Mouse (Mus musculus): ENCODE measurements around the gene Gm42791.

Gm42791 gene

GRCm38 (mm10) chr5:148951360-148951759, 43.6 kb downstream of the Gm42791 start:
- DNase-seq, result no peak

GRCm38 (mm10) chr5:148950064-148950463, 44.9 kb downstream of the Gm42791 start:
- DNase-seq, result no peak

GRCm38 (mm10) chr5:148948577-148948976, 46.4 kb downstream of the Gm42791 start:
- no peak for DNase-seq

- DNase-seq, result peak; percentile 42
Observed at GRCm38 (mm10) chr5:148947412-148947811, 47.5 kb downstream of the Gm42791 start.

- DNase-seq, result peak; percentile 62
Observed at GRCm38 (mm10) chr5:148946787-148947186, 48.2 kb downstream of the Gm42791 start.

- no peak for DNase-seq
Observed at GRCm38 (mm10) chr5:148945735-148946134, 49.2 kb downstream of the Gm42791 start.

GRCm38 (mm10) chr5:148944024-148944423, 50.9 kb downstream of the Gm42791 start:
- DNase-seq, result no peak

GRCm38 (mm10) chr5:148943444-148943843, 51.5 kb downstream of the Gm42791 start:
- no peak for DNase-seq

- no peak for DNase-seq
Observed at GRCm38 (mm10) chr5:148942957-148943356, 52.0 kb downstream of the Gm42791 start.

GRCm38 (mm10) chr5:148942305-148942704, 52.6 kb downstream of the Gm42791 start:
- peak; percentile 55 for DNase-seq

GRCm38 (mm10) chr5:148941867-148942266, 53.1 kb downstream of the Gm42791 start:
- no peak for DNase-seq

- DNase-seq, result no peak
Observed at GRCm38 (mm10) chr5:148939948-148940382, 55.0 kb downstream of the Gm42791 start.

GRCm38 (mm10) chr5:148936516-148936951, 58.4 kb downstream of the Gm42791 start:
- no peak for DNase-seq

- DNase-seq, result no peak
Observed at GRCm38 (mm10) chr5:148935871-148936270, 59.1 kb downstream of the Gm42791 start.

GRCm38 (mm10) chr5:148935071-148935821, 59.7 kb downstream of the Gm42791 start:
- DNase-seq, result peak; percentile 90

GRCm38 (mm10) chr5:148934457-148934856, 60.5 kb downstream of the Gm42791 start:
- peak; percentile 46 for DNase-seq

- DNase-seq, result no peak
Observed at GRCm38 (mm10) chr5:148933767-148934166, 61.2 kb downstream of the Gm42791 start.

- DNase-seq, result no peak
Observed at GRCm38 (mm10) chr5:148931301-148931700, 63.6 kb downstream of the Gm42791 start.

GRCm38 (mm10) chr5:148929116-148929449, 65.9 kb downstream of the Gm42791 start, which contains the start of gene Katnal1:
Gene Katnal1, minus strand, starts transcription at chr5:148929320.
- DNase-seq, result no peak

GRCm38 (mm10) chr5:148928382-148929115, 66.4 kb downstream of the Gm42791 start:
- DNase-seq, result peak; percentile 94

- no peak for DNase-seq
Observed at GRCm38 (mm10) chr5:148927717-148928223, 67.2 kb downstream of the Gm42791 start.

GRCm38 (mm10) chr5:148924586-148924985, 70.4 kb downstream of the Gm42791 start:
- DNase-seq, result no peak

GRCm38 (mm10) chr5:148924051-148924450, 70.9 kb downstream of the Gm42791 start:
- DNase-seq, result no peak

- DNase-seq, result no peak
Observed at GRCm38 (mm10) chr5:148923408-148923807, 71.5 kb downstream of the Gm42791 start.
